Mouse (Mus musculus) kidney, embryonic 15.5 days (tissue): ENCODE measurements at regions not wholly inside any gene's neighbourhood (a gene's known extent, or its start where the extent isn't known, plus 50 kb on each side); places are given as distances from the start of the nearest gene placed in this dataset.

Source experiments
- ATAC-seq: fragments of 200-750 bp; cut with Nextera tagmentation; replicated peaks from 2 replicates; pipeline ENCODE4 v1.8.0; 2017; ENCODE audit warnings: moderate TSS enrichment; ENCODE audit not compliant: low FRiP score
- H3K27ac ChIP-seq: fragments of 300-500 bp; sonication (generic); 2 replicates; pipeline ENCODE4 v1.5.1; 2015; ENCODE audit warnings: mild to moderate bottlenecking, inconsistent platforms
- H3K27me3 ChIP-seq: fragments of 300-500 bp; sonication (generic); 2 replicates; pipeline ENCODE4 v1.6.1; 2015; ENCODE audit warnings: inconsistent platforms
- H3K36me3 ChIP-seq: fragments of 300-500 bp; sonication (generic); 2 replicates; pipeline ENCODE4 v1.6.1; 2015; ENCODE audit warnings: inconsistent platforms
- H3K4me1 ChIP-seq: fragments of 300-500 bp; sonication (generic); 2 replicates; pipeline ENCODE4 v1.6.1; 2015; ENCODE audit warnings: inconsistent platforms
- H3K4me2 ChIP-seq: fragments of 300-500 bp; sonication (generic); 2 replicates; pipeline ENCODE4 v1.6.1; 2015; ENCODE audit warnings: moderate library complexity, mild to moderate bottlenecking, inconsistent platforms
- H3K4me3 ChIP-seq: fragments of 300-500 bp; sonication (generic); replicated peaks from 2 replicates; pipeline ENCODE4 v1.5.1; 2015; ENCODE audit warnings: mild to moderate bottlenecking, inconsistent platforms
- H3K9ac ChIP-seq: fragments of 300-500 bp; sonication (generic); 2 replicates; pipeline ENCODE4 v1.6.1; 2015; ENCODE audit warnings: mild to moderate bottlenecking, inconsistent platforms
- H3K9me3 ChIP-seq: fragments of 300-500 bp; sonication (generic); replicated peaks from 2 replicates; pipeline ENCODE4 v1.6.1; 2016; ENCODE audit warnings: inconsistent platforms
- WGBS: fragments of 180-500 bp; shearing (Covaris S2); methylation state at CpG from one replicate; pipeline ENCODE4 v1.1.7; 2015; ENCODE audit warnings: mixed read lengths; 5-methylcytosine and 5-hydroxymethylcytosine counted together

DNA sequence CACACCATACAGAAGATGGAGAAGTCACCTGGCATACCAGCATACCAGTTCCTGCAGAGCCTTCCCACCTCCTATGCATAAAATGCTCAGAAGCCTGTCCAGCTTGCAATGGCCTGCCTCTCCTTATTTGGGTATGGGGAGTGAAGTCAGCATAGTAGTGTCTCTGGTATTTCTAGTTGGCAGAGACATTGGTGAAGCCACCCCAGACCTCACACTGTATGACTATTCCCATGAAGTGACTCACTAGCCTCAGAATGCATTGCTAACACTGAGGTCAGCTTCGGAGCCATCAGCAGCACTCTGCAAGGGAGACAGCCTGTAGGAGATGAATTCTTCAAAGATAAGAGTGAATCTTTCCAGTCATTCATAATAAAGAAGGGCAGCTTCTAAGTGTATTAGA is 325.2 kb upstream of the Actbl2 start:
- Histone ChIP-seq H3K4me3 (no peak overlapping the region), H3K27ac (no peak overlapping the region), H3K4me1 (no peaks in the 10 kb centered on the region), H3K4me2 (no peak overlapping the region), H3K27me3 (no peaks in the 10 kb centered on the region), H3K36me3 (no peaks in the 10 kb centered on the region), H3K9ac (no peak overlapping the region), H3K9me3 (no peaks in the 10 kb centered on the region)
- WGBS = 83% methylated on average over 1 of the region's 1 CpGs
- no peak for ATAC-seq

GRCm38 (mm10) chr13:110941587-110941986 is 313.2 kb upstream of the Actbl2 start:
- no peak for ATAC-seq
- 70% methylated on average over 1 of the region's 1 CpGs for WGBS
- no peak overlapping the region for H3K4me3 ChIP-seq

DNA sequence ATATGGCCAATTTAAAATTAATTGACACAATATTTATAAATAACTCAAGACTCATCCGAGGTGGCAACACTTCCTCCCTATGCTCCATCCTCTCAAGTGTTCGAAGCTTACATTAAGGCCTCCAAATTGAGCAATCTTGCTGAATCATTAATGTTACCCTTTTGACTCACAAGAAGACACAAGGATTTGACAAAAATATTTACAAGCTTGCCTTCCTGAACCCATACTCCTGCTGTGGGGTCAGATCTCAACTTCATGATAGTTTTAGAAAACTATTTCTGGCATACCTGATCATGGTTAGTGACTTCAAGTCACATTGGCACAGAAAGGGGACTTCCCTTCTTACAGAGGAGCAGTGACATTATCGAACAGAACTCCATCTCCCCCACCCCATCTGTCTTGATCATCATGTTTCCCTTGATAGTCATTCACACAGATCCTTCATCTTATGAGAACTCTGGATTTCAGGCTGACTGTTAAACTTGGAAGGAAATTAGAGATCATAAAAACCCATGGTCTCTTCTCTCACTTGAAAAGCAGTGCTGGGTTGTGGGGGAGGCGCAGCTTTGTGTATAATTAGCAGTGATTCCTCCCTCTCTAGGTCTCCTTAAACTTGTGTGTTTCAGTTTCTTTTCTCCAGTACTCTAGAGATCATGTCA is 311.7 kb upstream of the Actbl2 start:
- Histone ChIP-seq H3K4me3 (no peak overlapping the region), H3K27ac (no peak overlapping the region), H3K27me3 (no peaks in the 10 kb centered on the region), H3K9me3 (no peaks in the 10 kb centered on the region), H3K4me2 (no peak overlapping the region), H3K36me3 (no peaks in the 10 kb centered on the region), H3K9ac (no peak overlapping the region), H3K4me1 (peaks cover 5% of the 10 kb centered on the region; the same call in 1 of the 2 replicates)
- WGBS = 61% methylated on average over 4 of the region's 4 CpGs
- no peak for ATAC-seq

More at GRCm38 (mm10) chr13:110941587-110941986, 313.2 kb upstream of the Actbl2 start:
- H3K4me1 ChIP-seq = peaks cover 5% of the 10 kb centered on the region; the same call in 1 of the 2 replicates
- no peak overlapping the region for H3K4me2 ChIP-seq
- H3K27ac ChIP-seq = no peak overlapping the region
- no peaks in the 10 kb centered on the region for H3K9me3 ChIP-seq
- H3K27me3 ChIP-seq = no peaks in the 10 kb centered on the region
- no peak overlapping the region for H3K9ac ChIP-seq
- H3K36me3 ChIP-seq = no peaks in the 10 kb centered on the region

DNA sequence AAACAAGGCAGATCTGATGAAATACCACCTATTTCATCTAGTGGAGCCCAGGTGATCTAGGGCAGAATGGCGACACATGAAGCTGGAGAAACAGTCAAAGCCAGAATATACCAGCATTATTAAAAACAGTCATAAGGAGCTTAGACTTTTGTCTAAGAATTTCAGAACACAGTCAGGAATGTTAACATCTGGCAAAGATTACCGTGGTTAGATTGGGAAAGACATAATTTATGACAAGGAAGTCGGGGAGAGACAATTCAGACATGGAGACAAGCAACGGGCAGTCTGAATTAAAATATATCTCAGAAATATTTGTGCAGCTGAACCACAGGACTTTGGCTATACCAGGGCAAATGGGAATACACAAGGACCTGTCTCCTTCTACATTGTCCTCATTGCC is 310.8 kb upstream of the Actbl2 start:
- H3K9me3 ChIP-seq = no peaks in the 10 kb centered on the region
- WGBS = 37% methylated on average over 4 of the region's 4 CpGs
- no peak overlapping the region for H3K4me3 ChIP-seq
- H3K27me3 ChIP-seq = no peaks in the 10 kb centered on the region
- H3K9ac ChIP-seq = no peak overlapping the region
- H3K4me2 ChIP-seq = no peak overlapping the region
- H3K4me1 ChIP-seq = peaks cover 5% of the 10 kb centered on the region; the same call in 1 of the 2 replicates
- ATAC-seq = no peak
- H3K27ac ChIP-seq = no peak overlapping the region
- no peaks in the 10 kb centered on the region for H3K36me3 ChIP-seq

DNA sequence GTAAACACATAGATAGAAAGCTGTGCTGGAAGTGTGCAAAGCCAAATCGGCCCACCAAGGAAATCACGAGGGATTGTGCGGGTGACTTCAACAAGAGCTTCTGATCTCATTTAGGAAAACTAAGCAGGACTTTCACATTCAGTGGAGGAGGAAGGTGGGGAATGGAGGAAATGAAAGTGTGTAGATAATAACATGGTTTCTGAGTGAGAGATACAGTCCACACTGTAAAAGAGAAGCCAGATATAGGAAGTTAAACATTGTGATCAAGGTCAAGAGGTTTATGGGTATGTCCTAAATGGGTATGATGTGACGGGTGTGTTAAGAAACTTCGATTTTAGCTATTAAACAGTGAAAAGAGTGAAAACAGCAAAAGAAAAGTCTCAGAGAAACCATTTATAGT is 310.1 kb upstream of the Actbl2 start:
- no peaks in the 10 kb centered on the region for H3K9me3 ChIP-seq
- 76% methylated on average over 5 of the region's 5 CpGs for WGBS

GRCm38 (mm10) chr13:110960212-110960611 is 294.6 kb upstream of the Actbl2 start:
- ATAC-seq = no peak
- no peaks in the 10 kb centered on the region for H3K9me3 ChIP-seq
- H3K36me3 ChIP-seq = no peaks in the 10 kb centered on the region
- H3K9ac ChIP-seq = no peak overlapping the region
- no peak overlapping the region for H3K4me3 ChIP-seq
- no peaks in the 10 kb centered on the region for H3K4me1 ChIP-seq
- H3K27ac ChIP-seq = no peak overlapping the region
- no peaks in the 10 kb centered on the region for H3K27me3 ChIP-seq
- 42% methylated on average over 5 of the region's 5 CpGs for WGBS
- H3K4me2 ChIP-seq = no peak overlapping the region

More for the DNA sequence above, 310.1 kb upstream of the Actbl2 start:
- no peak for ATAC-seq
- no peaks in the 10 kb centered on the region for H3K36me3 ChIP-seq
- no peak overlapping the region for H3K27ac ChIP-seq
- H3K4me3 ChIP-seq = no peak overlapping the region
- no peaks in the 10 kb centered on the region for H3K27me3 ChIP-seq
- H3K4me2 ChIP-seq = no peak overlapping the region
- H3K9ac ChIP-seq = no peak overlapping the region
- H3K4me1 ChIP-seq = peaks cover 5% of the 10 kb centered on the region; the same call in 1 of the 2 replicates

DNA sequence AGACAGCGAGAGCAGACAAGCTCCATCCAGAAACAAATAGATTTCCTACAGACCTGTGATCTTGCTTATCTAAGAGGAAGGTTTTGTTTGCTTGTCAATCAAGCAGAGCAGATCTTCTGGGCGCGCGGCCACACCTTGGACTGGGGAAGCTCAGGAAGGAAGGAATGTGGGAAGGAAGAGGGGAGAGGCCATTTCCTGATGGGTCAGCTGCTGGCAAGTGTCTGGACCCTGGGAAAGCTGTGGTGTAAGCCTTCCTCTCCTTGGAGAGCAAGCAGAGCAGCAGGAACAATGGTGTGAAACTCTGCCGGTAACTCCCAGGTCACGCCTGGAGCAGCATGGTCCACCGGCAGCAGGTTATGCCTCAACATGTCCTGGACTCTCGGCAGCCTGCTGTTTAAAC is 287.7 kb upstream of the Actbl2 start:
- WGBS = 24% methylated on average over 8 of the region's 8 CpGs
- H3K9ac ChIP-seq = no peak overlapping the region
- H3K36me3 ChIP-seq = no peaks in the 10 kb centered on the region
- H3K27ac ChIP-seq = peak overlapping the region; percentile 61
- peaks cover 11% of the 10 kb centered on the region for H3K4me1 ChIP-seq
- no peaks in the 10 kb centered on the region for H3K27me3 ChIP-seq
- H3K4me3 ChIP-seq = no peak overlapping the region
- H3K4me2 ChIP-seq = no peak overlapping the region
- peak; percentile 67 for ATAC-seq
- no peaks in the 10 kb centered on the region for H3K9me3 ChIP-seq

GRCm38 (mm10) chr13:110967626-110968506 is 286.9 kb upstream of the Actbl2 start:
- no peak overlapping the region for H3K4me3 ChIP-seq
- H3K4me2 ChIP-seq = no peak overlapping the region
- 34% methylated on average over 5 of the region's 5 CpGs for WGBS
- H3K9me3 ChIP-seq = no peaks in the 10 kb centered on the region
- peaks cover 11% of the 10 kb centered on the region for H3K4me1 ChIP-seq
- H3K9ac ChIP-seq = no peak overlapping the region
- peak overlapping the region; percentile 61 for H3K27ac ChIP-seq
- H3K27me3 ChIP-seq = no peaks in the 10 kb centered on the region
- ATAC-seq = peak; percentile 96
- H3K36me3 ChIP-seq = no peaks in the 10 kb centered on the region

DNA sequence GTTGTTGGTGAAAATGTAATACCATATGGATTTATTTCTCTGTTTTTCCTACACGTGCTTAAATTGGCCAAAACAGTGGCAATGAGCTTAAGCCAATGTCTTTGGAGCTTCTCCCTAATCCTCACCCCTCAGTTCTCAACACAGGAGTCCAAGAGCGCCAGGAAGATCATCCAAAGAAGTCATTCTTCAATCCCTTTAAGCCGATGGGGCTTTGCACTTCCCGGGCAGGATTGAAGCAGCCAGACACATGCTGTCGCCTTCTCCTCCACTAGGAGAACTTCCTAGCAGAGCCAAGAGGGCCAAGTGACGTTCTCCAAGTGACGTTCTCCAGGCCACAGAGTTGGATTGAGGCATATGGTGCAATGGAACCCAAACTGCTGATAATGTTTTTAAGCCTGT is 286.3 kb upstream of the Actbl2 start:
- Histone ChIP-seq H3K4me1 (peaks cover 11% of the 10 kb centered on the region), H3K4me3 (no peak overlapping the region), H3K27me3 (no peaks in the 10 kb centered on the region), H3K36me3 (no peaks in the 10 kb centered on the region), H3K27ac (no peak overlapping the region), H3K4me2 (no peak overlapping the region), H3K9ac (no peak overlapping the region), H3K9me3 (no peaks in the 10 kb centered on the region)
- 54% methylated on average over 7 of the region's 7 CpGs for WGBS
- ATAC-seq = no peak

- Histone ChIP-seq H3K9ac (no peak overlapping the region), H3K4me2 (no peak overlapping the region), H3K4me1 (no peaks in the 10 kb centered on the region), H3K27me3 (no peaks in the 10 kb centered on the region), H3K27ac (no peak overlapping the region), H3K9me3 (no peaks in the 10 kb centered on the region), H3K4me3 (no peak overlapping the region), H3K36me3 (no peaks in the 10 kb centered on the region)
- WGBS = 75% methylated on average over 5 of the region's 5 CpGs
- no peak for ATAC-seq
Measured at GRCm38 (mm10) chr13:110977379-110977778, 277.4 kb upstream of the Actbl2 start.

- Histone ChIP-seq H3K4me1 (no peaks in the 10 kb centered on the region), H3K4me2 (no peak overlapping the region), H3K9me3 (no peaks in the 10 kb centered on the region), H3K27ac (no peak overlapping the region), H3K4me3 (no peak overlapping the region), H3K36me3 (no peaks in the 10 kb centered on the region), H3K27me3 (no peaks in the 10 kb centered on the region), H3K9ac (no peak overlapping the region)
- no peak for ATAC-seq
- WGBS = 85% methylated on average over 3 of the region's 3 CpGs
Measured at GRCm38 (mm10) chr13:110978022-110978421, 276.8 kb upstream of the Actbl2 start.

DNA sequence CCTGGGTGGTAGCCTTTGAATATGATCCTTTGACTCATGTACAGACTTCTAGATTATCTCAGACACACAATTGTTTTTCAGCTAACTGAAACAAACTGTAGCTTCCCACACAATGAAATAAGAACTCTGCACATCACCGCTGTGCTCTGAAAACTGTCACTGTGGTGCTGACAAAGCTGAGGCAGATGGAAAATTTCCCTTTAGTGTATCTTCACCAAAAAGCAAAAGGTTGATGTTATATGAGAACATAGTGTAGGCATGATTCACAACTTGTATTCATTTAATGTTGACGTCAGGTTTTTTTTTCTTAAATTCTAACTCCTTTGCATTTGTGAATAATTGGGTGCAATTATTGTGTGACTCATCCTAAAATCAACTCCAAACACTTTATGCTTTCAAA is 264.1 kb upstream of the Actbl2 start:
- 88% methylated on average over 2 of the region's 2 CpGs for WGBS
- H3K9ac ChIP-seq = no peak overlapping the region

More for the DNA sequence above, 264.1 kb upstream of the Actbl2 start:
- ATAC-seq = no peak
- Histone ChIP-seq H3K36me3 (no peaks in the 10 kb centered on the region), H3K4me1 (no peaks in the 10 kb centered on the region), H3K27ac (no peak overlapping the region), H3K4me2 (no peak overlapping the region), H3K9me3 (no peaks in the 10 kb centered on the region), H3K4me3 (no peak overlapping the region), H3K27me3 (no peaks in the 10 kb centered on the region)
